Mouse (Mus musculus): ENCODE data around the gene Dcun1d3. TPM values are rescaled to one million over a fixed set of nuclear protein-coding genes. Genes with fewer than 3 reads are reported as not detected.

Gene Dcun1d3
- total RNA-seq (2021) = 10 to 100 TPM; 10.9 to 15.1 TPM

- peak; percentile 95 for DNase-seq (ENCODE audit: low spot score)
- intact Hi-C loops (cut with DNase I) = loop anchor here (5.0 to 10.0 kb wide), 3 partner anchors 101 to 739 kb away; partner anchors contain the start of genes Eri2, Rexo5, Thumpd1 and Uqcrc2
Measured at GRCm38 (mm10) chr7:119895639-119896512, at the start of gene Dcun1d3, which contains the start of gene Lyrm1. TSS of gene Dcun1d3 (minus strand) at chr7:119896298. TSS of gene Lyrm1 (plus strand) at chr7:119895861.

- intact Hi-C loops (cut with DNase I) = no loop called here
- peak; percentile 43 for DNase-seq (ENCODE audit: low spot score)
Measured at GRCm38 (mm10) chr7:119941569-119941968, 45.5 kb upstream of the Dcun1d3 start.

- intact Hi-C loops (cut with DNase I) = no loop called here
Measured at GRCm38 (mm10) chr7:119937036-119937435, 40.9 kb upstream of the Dcun1d3 start.

GRCm38 (mm10) chr7:119936321-119936720 lies 40.2 kb upstream of the Dcun1d3 start:
- DNase-seq (ENCODE audit: low spot score) = no peak
- intact Hi-C loops (cut with DNase I) = no loop called here

More at GRCm38 (mm10) chr7:119937036-119937435, 40.9 kb upstream of the Dcun1d3 start:
- DNase-seq (ENCODE audit: low spot score) = no peak

GRCm38 (mm10) chr7:119928783-119929440 lies 32.8 kb upstream of the Dcun1d3 start:
- no peak for DNase-seq (ENCODE audit: low spot score)
- intact Hi-C loops (cut with DNase I) = no loop called here

- intact Hi-C loops (cut with DNase I) = no loop called here
- DNase-seq (ENCODE audit: low spot score) = no peak
Measured at GRCm38 (mm10) chr7:119921054-119921453, 25.0 kb upstream of the Dcun1d3 start.

GRCm38 (mm10) chr7:119920457-119920856 lies 24.4 kb upstream of the Dcun1d3 start:
- no peak for DNase-seq (ENCODE audit: low spot score)
- intact Hi-C loops (cut with DNase I) = no loop called here

GRCm38 (mm10) chr7:119911727-119912126 lies 15.6 kb upstream of the Dcun1d3 start:
- intact Hi-C loops (cut with DNase I) = no loop called here

GRCm38 (mm10) chr7:119906523-119907215 lies 10.6 kb upstream of the Dcun1d3 start:
- intact Hi-C loops (cut with DNase I) = no loop called here
- DNase-seq (ENCODE audit: low spot score) = no peak

More at GRCm38 (mm10) chr7:119911727-119912126, 15.6 kb upstream of the Dcun1d3 start:
- no peak for DNase-seq (ENCODE audit: low spot score)

- intact Hi-C loops (cut with DNase I) = loop anchor here (5.0 to 10.0 kb wide), 3 partner anchors 105 to 735 kb away; partner anchors contain the start of genes Eri2, Rexo5, Thumpd1 and Uqcrc2
- no peak for DNase-seq (ENCODE audit: low spot score)
Measured at GRCm38 (mm10) chr7:119899386-119900057, 3.4 kb upstream of the Dcun1d3 start.

GRCm38 (mm10) chr7:119898247-119898856 lies 2.3 kb upstream of the Dcun1d3 start:
- DNase-seq (ENCODE audit: low spot score) = no peak
- intact Hi-C loops (cut with DNase I) = loop anchor here (5.0 to 10.0 kb wide), 3 partner anchors 104 to 736 kb away; partner anchors contain the start of genes Eri2, Rexo5, Thumpd1 and Uqcrc2

- DNase-seq (ENCODE audit: low spot score) = no peak
- intact Hi-C loops (cut with DNase I) = loop anchor here (5.0 to 10.0 kb wide), 3 partner anchors 103 to 737 kb away; partner anchors contain the start of genes Eri2, Rexo5, Thumpd1 and Uqcrc2
Measured at GRCm38 (mm10) chr7:119897521-119898109, 1.5 kb upstream of the Dcun1d3 start.

- intact Hi-C loops (cut with DNase I) = loop anchor here (5.0 to 10.0 kb wide), 4 partner anchors 38 to 740 kb away; partner anchors contain the start of genes Eri2, Rexo5, Thumpd1 and Uqcrc2
- no peak for DNase-seq (ENCODE audit: low spot score)
Measured at GRCm38 (mm10) chr7:119894818-119895544, 1.1 kb downstream of the Dcun1d3 start.

GRCm38 (mm10) chr7:119892742-119893141 lies 3.4 kb downstream of the Dcun1d3 start:
- no peak for DNase-seq (ENCODE audit: low spot score)
- intact Hi-C loops (cut with DNase I) = loop anchor here (5.0 to 10.0 kb wide), 3 partner anchors 35 to 742 kb away; partner anchors contain the start of genes Eri2, Rexo5 and Uqcrc2

GRCm38 (mm10) chr7:119892198-119892597 lies 3.9 kb downstream of the Dcun1d3 start:
- intact Hi-C loops (cut with DNase I) = loop anchor here (5.0 to 10.0 kb wide), 3 partner anchors 35 to 743 kb away; partner anchors contain the start of genes Eri2, Rexo5 and Uqcrc2
- no peak for DNase-seq (ENCODE audit: low spot score)

GRCm38 (mm10) chr7:119887887-119888286 lies 8.2 kb downstream of the Dcun1d3 start:
- intact Hi-C loops (cut with DNase I) = no loop called here
- DNase-seq (ENCODE audit: low spot score) = no peak

GRCm38 (mm10) chr7:119881229-119881628 lies 14.9 kb downstream of the Dcun1d3 start:
- no peak for DNase-seq (ENCODE audit: low spot score)
- intact Hi-C loops (cut with DNase I) = no loop called here
